Mouse (Mus musculus) thymus, adult 2 months (tissue): ENCODE data around the gene Prss41. TPM values are rescaled to one million over a fixed set of nuclear protein-coding genes. Genes with fewer than 3 reads are reported as not detected.

ENCODE experiments used
- DNase-seq: peaks from one replicate; pipeline ENCODE4 v3.0.0; 2021
- H3K27ac ChIP-seq: fragments of 200-500 bp; 2 replicates; pipeline ENCODE4 v1.5.1; 2012; ENCODE audit warnings: low read length, control low read depth; ENCODE audit not compliant: control insufficient read depth, insufficient read depth
- H3K27me3 ChIP-seq: fragments of 200-500 bp; 2 replicates; pipeline ENCODE4 v1.6.1; 2012; ENCODE audit warnings: mild to moderate bottlenecking, low read length, moderate library complexity, mixed read lengths; ENCODE audit not compliant: control insufficient read depth, insufficient read depth
- H3K36me3 ChIP-seq: fragments of 200-500 bp; 2 replicates; pipeline ENCODE4 v1.6.1; 2012; ENCODE audit warnings: mild to moderate bottlenecking, low read length, moderate library complexity; ENCODE audit not compliant: control insufficient read depth, insufficient read depth
- H3K4me1 ChIP-seq: fragments of 200-500 bp; replicated peaks from 2 replicates; pipeline ENCODE4 v1.6.1; 2012; ENCODE audit warnings: low read length; ENCODE audit not compliant: control insufficient read depth, insufficient read depth
- H3K4me3 ChIP-seq: fragments of 200-500 bp; 2 replicates; pipeline ENCODE4 v1.5.1; 2012; ENCODE audit warnings: mild to moderate bottlenecking, low read length, control low read depth, moderate library complexity; ENCODE audit not compliant: control insufficient read depth, insufficient read depth
- CTCF ChIP-seq: fragments of 200-500 bp; IDR thresholded peaks from 2 replicates; pipeline ENCODE4 v1.5.1; 2012; ENCODE audit warnings: mild to moderate bottlenecking, control low read depth, low read length, moderate library complexity, borderline replicate concordance; ENCODE audit not compliant: control insufficient read depth, poor library complexity, insufficient read depth; ENCODE audit errors: extremely low read depth
- POLR2A ChIP-seq: fragments of 200-500 bp; IDR thresholded peaks from 2 replicates; pipeline ENCODE4 v1.6.1; 2012; ENCODE audit warnings: mild to moderate bottlenecking, low read length, control low read depth, moderate library complexity; ENCODE audit not compliant: control insufficient read depth, poor library complexity, insufficient read depth; ENCODE audit errors: extremely low read depth
- WGBS: fragments of 180-500 bp; shearing (Covaris S2); methylation state at CpG from one replicate; pipeline ENCODE4 v1.1.7; 2018; 5-methylcytosine and 5-hydroxymethylcytosine counted together
- polyA plus RNA-seq: library from polyadenylated mRNA; depleted of rRNA; stranded (reverse); fragments of >200 nt; gene quantifications from 2 replicates; pipeline ENCODE4 v1.2.3, GENCODE M21; 2012

The Prss41 gene
- polyA plus RNA-seq, 1 experiment: 0.59 TPM

- no peak overlapping the region for H3K4me3 ChIP-seq
- TF ChIP-seq CTCF: no peak
- no peak for TF ChIP-seq POLR2A
Observed at GRCm38 (mm10) chr17:23815641-23816040, 28.3 kb downstream of the Prss41 start.

DNA sequence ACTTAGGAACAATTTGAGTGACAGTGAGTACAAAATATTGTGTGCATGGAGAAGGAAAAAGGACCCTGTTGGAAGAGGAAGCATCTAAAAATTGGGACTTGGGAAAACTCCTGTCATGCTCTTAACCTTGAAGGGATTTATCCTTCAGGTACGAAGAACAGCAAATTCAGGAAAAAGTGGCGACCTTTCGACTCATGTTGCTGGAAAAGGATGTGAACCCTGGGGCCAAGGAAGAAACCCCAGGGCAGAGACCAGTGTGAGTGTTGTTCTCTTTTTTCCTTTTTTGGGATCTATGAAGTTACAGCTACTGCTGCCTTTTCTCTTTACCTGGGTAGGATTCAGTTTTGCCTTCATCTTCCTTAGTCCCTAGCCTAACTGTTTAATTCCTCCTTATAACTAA, 36.1 kb downstream of the Prss41 start:
- TF ChIP-seq CTCF (no peak), POLR2A (no peak)
- Histone ChIP-seq H3K4me3 (no peak overlapping the region), H3K27ac (no peak overlapping the region), H3K4me1 (peaks cover 7% of the 10 kb centered on the region), H3K27me3 (no peaks in the 10 kb centered on the region), H3K36me3 (peaks cover 55% of the 10 kb centered on the region)
- over 99% methylated on average over 3 of the region's 3 CpGs for WGBS
- no peak for DNase-seq

More at GRCm38 (mm10) chr17:23815641-23816040, 28.3 kb downstream of the Prss41 start:
- H3K4me1 ChIP-seq: no peaks in the 10 kb centered on the region
- H3K27ac ChIP-seq: no peak overlapping the region
- H3K27me3 ChIP-seq: no peaks in the 10 kb centered on the region
- DNase-seq: no peak
- WGBS: over 99% methylated on average over 16 of the region's 16 CpGs
- H3K36me3 ChIP-seq: peaks cover 100% of the 10 kb centered on the region

DNA sequence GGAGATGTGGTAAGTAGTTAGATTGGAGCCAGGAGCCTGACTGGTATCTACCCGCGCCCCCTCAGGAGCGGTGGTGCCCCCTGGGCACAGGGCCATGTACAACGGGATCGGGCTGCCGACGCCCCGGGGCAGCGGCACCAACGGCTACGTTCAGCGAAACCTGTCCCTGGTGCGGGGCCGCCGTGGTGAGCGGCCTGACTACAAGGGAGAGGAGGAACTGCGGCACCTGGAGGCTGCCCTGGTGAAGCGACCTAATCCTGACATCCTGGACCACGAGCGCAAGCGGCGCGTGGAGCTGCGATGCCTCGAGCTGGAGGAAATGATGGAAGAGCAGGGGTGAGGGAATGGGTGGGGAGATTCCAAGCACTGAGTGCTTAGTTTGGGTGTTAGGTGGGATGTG, 37.1 kb downstream of the Prss41 start:
- peaks cover 12% of the 10 kb centered on the region for H3K4me1 ChIP-seq
- TF ChIP-seq POLR2A: no peak
- TF ChIP-seq CTCF: no peak
- no peak overlapping the region for H3K27ac ChIP-seq
- H3K27me3 ChIP-seq: no peaks in the 10 kb centered on the region
- DNase-seq: no peak
- no peak overlapping the region for H3K4me3 ChIP-seq
- WGBS: 68% methylated on average over 25 of the region's 25 CpGs
- H3K36me3 ChIP-seq: peaks cover 44% of the 10 kb centered on the region

DNA sequence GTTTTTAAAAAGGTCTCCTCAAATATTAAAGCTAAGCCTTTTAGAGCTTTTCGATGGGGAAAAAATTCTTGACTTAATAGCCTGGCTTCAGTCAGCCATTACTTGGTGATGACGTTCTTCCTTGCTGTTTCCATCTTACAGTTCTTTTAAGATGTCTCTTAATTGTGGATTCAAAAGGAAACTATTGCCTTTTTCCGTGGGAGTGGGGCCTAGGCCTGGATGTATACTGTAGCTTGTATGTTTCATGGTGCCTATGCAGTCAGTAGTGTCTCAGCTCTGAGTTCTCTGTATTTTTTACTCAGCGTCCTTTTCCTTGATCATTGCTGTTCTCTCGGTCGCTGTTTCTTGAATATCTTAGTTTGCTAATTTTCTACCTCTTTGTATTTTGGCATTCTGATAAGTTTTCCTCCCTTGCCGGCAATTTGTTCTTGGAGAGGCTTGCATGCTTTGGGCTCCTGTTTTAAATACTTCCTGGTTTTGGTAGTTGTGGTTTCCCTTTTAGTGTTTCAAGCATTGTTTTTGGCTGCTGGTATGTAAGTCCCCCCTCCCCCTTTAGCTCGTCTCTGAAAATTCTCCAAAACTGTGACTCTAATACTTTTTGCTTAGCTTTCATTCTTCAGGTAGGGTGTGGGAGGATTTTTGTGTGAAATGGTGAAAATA, 39.4 kb downstream of the Prss41 start:
- peaks cover 21% of the 10 kb centered on the region for H3K36me3 ChIP-seq
- no peak for DNase-seq
- WGBS: 0% methylated on average over 8 of the region's 8 CpGs
- H3K4me1 ChIP-seq: peaks cover 12% of the 10 kb centered on the region
- TF ChIP-seq POLR2A (no peak), CTCF (no peak)
- H3K27ac ChIP-seq: peak overlapping the region; percentile 36
- peak overlapping the region; percentile 82 for H3K4me3 ChIP-seq
- no peaks in the 10 kb centered on the region for H3K27me3 ChIP-seq

DNA sequence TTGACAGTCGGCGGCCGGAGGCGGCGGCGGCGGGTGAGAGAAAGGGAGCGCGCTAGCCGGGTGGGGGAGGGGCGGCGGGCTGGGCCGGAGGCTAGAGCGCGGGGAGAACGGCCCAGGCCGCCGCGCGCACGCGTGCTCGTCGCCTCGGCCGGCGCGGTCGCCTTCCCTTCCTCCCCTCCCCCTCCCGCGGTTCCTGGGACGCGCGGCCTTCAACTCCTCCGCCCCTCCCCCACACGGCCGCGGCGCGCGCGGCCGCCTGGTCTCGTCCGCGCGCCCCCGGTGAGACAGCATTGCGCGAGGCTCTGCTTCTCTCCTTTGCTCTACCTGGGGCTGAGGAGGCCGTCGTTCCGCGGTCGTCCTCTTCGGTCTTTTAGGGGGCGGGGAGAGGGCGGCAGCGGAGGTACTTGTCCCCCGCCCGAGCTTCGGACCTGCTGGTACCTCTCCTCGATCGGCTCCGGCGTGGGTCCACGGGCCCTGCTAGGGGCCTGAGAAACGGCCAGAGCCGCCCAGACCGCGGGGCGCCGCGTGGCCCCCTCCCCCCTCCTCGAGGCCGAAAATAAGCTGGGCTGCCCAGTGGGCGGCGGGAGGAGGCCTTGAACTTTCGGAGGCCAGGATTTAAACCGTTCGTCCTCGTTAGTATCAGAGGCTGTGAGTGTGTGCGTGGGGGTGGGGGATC, 40.5 kb downstream of the Prss41 start:
- peak; percentile 75 for DNase-seq
- peaks cover 11% of the 10 kb centered on the region for H3K36me3 ChIP-seq
- under 1% methylated on average over 82 of the region's 83 CpGs for WGBS
- no peaks in the 10 kb centered on the region for H3K27me3 ChIP-seq
- H3K4me1 ChIP-seq: peaks cover 12% of the 10 kb centered on the region
- TF ChIP-seq CTCF (no peak), POLR2A (no peak)
- H3K4me3 ChIP-seq: peak overlapping the region; percentile 82
- H3K27ac ChIP-seq: peak overlapping the region; percentile 36

DNA sequence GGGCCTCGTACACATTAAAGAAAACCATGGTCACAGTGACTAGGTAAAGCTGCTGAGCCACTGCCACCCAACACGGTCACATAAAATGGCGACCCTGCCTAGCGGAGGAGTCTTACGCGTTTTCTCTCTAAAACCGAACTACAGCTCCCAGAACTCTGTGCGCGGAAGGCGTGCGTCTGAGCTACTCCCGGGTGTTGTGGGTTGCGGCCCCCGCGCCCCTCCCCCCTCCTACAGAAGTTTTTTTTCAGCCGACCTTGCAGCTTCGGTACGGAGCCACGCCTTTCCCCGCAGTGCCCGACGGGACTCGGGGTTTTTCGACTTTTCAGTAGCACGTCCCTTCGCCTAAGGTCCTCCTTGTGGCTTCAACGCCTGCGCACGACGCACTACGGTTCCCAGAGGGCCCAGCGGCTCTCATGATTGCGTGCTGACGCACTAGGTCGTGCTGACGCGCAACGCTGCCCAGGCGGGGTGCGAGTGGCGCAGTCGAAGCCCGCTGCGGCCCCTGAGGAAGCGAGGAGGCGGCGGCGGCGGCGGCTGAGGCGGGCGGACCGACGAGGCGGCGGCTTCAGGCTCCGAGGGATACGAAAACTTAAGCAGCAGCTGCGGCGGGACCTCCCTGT, 41.1 kb downstream of the Prss41 start:
- Histone ChIP-seq H3K4me3 (peak overlapping the region; percentile 82), H3K36me3 (peaks cover 4% of the 10 kb centered on the region), H3K27me3 (no peaks in the 10 kb centered on the region), H3K4me1 (peaks cover 12% of the 10 kb centered on the region), H3K27ac (peak overlapping the region; percentile 64)
- DNase-seq: peak; percentile 96
- TF ChIP-seq POLR2A: peak; percentile 94
- TF ChIP-seq CTCF: 0 out of 2 replicates have a peak, but pooled peaks have one; percentile 12
- WGBS: under 1% methylated on average over 60 of the region's 60 CpGs

DNA sequence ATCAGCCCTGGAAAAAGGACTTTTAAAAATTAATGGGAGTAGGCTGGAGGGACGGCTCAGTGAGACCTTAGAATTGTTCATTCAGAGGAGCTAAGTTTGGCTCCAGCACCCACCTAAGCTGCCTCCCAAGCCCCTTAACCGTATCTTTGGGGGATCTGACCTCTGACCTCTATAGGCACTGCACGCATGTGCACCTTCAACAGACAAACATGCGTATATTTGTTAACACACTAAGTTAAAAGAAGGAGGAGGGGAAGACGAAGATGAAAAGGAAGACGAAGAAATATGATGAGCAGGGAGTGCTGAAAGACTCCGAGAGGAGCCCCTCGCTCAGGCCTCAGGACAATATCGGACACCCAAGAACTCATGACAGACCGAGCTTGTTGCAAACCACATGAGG, 42.3 kb downstream of the Prss41 start:
- Histone ChIP-seq H3K27ac (no peak overlapping the region), H3K4me3 (no peak overlapping the region), H3K4me1 (peaks cover 7% of the 10 kb centered on the region), H3K36me3 (no peaks in the 10 kb centered on the region), H3K27me3 (no peaks in the 10 kb centered on the region)
- no peak for DNase-seq
- 96% methylated on average over 10 of the region's 10 CpGs for WGBS
- TF ChIP-seq POLR2A (no peak), CTCF (no peak)
